13 mouse cellular contexts compared by ENCODE assay signal in genomic region chr7:31084140-31084539, GRCm38 (mm10). TPM values are rescaled to one million over a fixed set of nuclear protein-coding genes. Genes with fewer than 3 reads are reported as not detected.
DNase-seq lines count a peak whose midpoint lies in the region; ATAC-seq and TF ChIP-seq lines count a peak whose summit lies in the region.
"Had no signal": no experiment of that assay in that cellular context is flagged by ENCODE, and none has a peak within 500 bp of the region (broad histone marks: within the 10 kb centered on the region; RNA-seq: fewer than 3 reads in every experiment).

No protein-coding gene starts in this region.

- H3K27me3 ChIP-seq in cerebellum, adult 2 months (ENCODE audit: control insufficient read depth, insufficient read depth, low read length) = no peaks in the 10 kb centered on the region
- H3K27me3 ChIP-seq in kidney, embryonic 16.5 days (ENCODE audit: insufficient read depth, low read length) = no peaks in the 10 kb centered on the region
- no peaks in the 10 kb centered on the region for H3K27me3 ChIP-seq in limb, embryonic 13.5 days
- H3K27me3 ChIP-seq: heart, embryonic 15.5 days; midbrain, embryonic 15.5 days had no signal

- ATAC-seq in kidney, embryonic 16.5 days (ENCODE audit: low FRiP score, low TSS enrichment) = no peak
- ATAC-seq in limb, embryonic 13.5 days (ENCODE audit: low FRiP score, low read depth) = no peak
- ATAC-seq: midbrain, embryonic 15.5 days had no signal

- no peak overlapping the region for H3K9ac ChIP-seq in kidney, embryonic 16.5 days (replicated peaks; ENCODE audit: low read length)
- H3K9ac ChIP-seq in limb, embryonic 13.5 days = no peak overlapping the region
- H3K9ac ChIP-seq: heart, embryonic 15.5 days; midbrain, embryonic 15.5 days had no signal

- WGBS in cerebellum, adult 2 months = 62% methylated on average over 9 of the region's 9 CpGs
- WGBS in kidney, embryonic 16.5 days = 53% methylated on average over 9 of the region's 9 CpGs
- WGBS in limb, embryonic 13.5 days = 47% methylated on average over 9 of the region's 9 CpGs

- TF ChIP-seq POLR2A in cerebellum, adult 2 months (IDR thresholded peaks at IDR 0.05; ENCODE audit: borderline replicate concordance, insufficient read depth, low read length) = no peak

- no peak for DNase-seq in cerebellum, adult 2 months
- DNase-seq in cerebellum, adult 9-10 months = no peak
- no peak for DNase-seq in kidney, adult 8-10 months
- DNase-seq in ZHBTc4 (ENCODE audit: low read depth, low spot score) = peak; percentile 27
- DNase-seq in yolk sac, embryonic 10.5 days (ENCODE audit: low spot score) = no peak
- no peak for DNase-seq in testis, postnatal 10 days (ENCODE audit: low spot score)
- DNase-seq: right cerebral cortex, postnatal 4 days; thymus, adult 18-20 months had no signal

- peak overlapping the region; percentile 43; the same call in 1 of the 2 replicates for H3K27ac ChIP-seq in cerebellum, adult 2 months (ENCODE audit: insufficient read depth, low read length)
- peak overlapping the region; percentile 39; the same call in 1 of the 2 replicates for H3K27ac ChIP-seq in kidney, embryonic 16.5 days (ENCODE audit: low read length)
- peak overlapping the region; percentile 56; the same call in 1 of the 2 replicates for H3K27ac ChIP-seq in limb, embryonic 13.5 days
- H3K27ac ChIP-seq: midbrain, embryonic 15.5 days had no signal

- TF ChIP-seq CTCF in cerebellum, adult 2 months (IDR thresholded peaks at IDR 0.05; ENCODE audit: borderline replicate concordance, insufficient read depth, low read depth, low read length) = no peak

- peaks cover 3% of the 10 kb centered on the region; the same call in 1 of the 2 replicates for H3K9me3 ChIP-seq in kidney, embryonic 16.5 days (ENCODE audit: low read length)
- no peaks in the 10 kb centered on the region for H3K9me3 ChIP-seq in limb, embryonic 13.5 days
- H3K9me3 ChIP-seq: heart, embryonic 15.5 days; midbrain, embryonic 15.5 days had no signal

- no peaks in the 10 kb centered on the region for H3K36me3 ChIP-seq in kidney, embryonic 16.5 days (ENCODE audit: insufficient read depth, low read length)
- H3K36me3 ChIP-seq in limb, embryonic 13.5 days = no peaks in the 10 kb centered on the region
- H3K36me3 ChIP-seq: G1E; heart, embryonic 15.5 days; midbrain, embryonic 15.5 days had no signal

- H3K4me3 ChIP-seq in cerebellum, adult 2 months (replicated peaks; ENCODE audit: insufficient read depth, low read depth, low read length) = no peak overlapping the region
- no peak overlapping the region for H3K4me3 ChIP-seq in kidney, embryonic 16.5 days (ENCODE audit: low read length)
- H3K4me3 ChIP-seq in limb, embryonic 13.5 days = no peak overlapping the region
- H3K4me3 ChIP-seq: heart, embryonic 15.5 days; midbrain, embryonic 15.5 days had no signal

- H3K4me2 ChIP-seq in kidney, embryonic 16.5 days (replicated peaks; ENCODE audit: low read depth, low read length) = no peak overlapping the region
- H3K4me2 ChIP-seq in limb, embryonic 13.5 days (replicated peaks) = no peak overlapping the region
- H3K4me2 ChIP-seq: heart, embryonic 15.5 days; midbrain, embryonic 15.5 days had no signal

- H3K4me1 ChIP-seq in cerebellum, adult 2 months (ENCODE audit: control insufficient read depth, insufficient read depth, low read length) = no peaks in the 10 kb centered on the region
- H3K4me1 ChIP-seq in kidney, embryonic 16.5 days (ENCODE audit: insufficient read depth, low read length) = 0 out of 2 replicates have a peak, but pooled peaks cover 13% of the 10 kb centered on the region
- peaks cover 19% of the 10 kb centered on the region for H3K4me1 ChIP-seq in limb, embryonic 13.5 days
- H3K4me1 ChIP-seq: midbrain, embryonic 15.5 days had no signal

RNA-seq across cellular contexts. Expression of gene Fxyd3, which starts 7.6 kb away (rescaled TPM):
- polyA plus RNA-seq in cerebellum, adult 2 months (2012; rRNA removed) = 1.3 and 1.4 TPM in 2 replicates
- 15.0 and 19.0 TPM in 2 replicates for polyA plus RNA-seq in kidney, embryonic 16.5 days (2015; fragmentation: Nextera tagmentation; extraction: Ambion mirVana)
- polyA plus RNA-seq in limb, embryonic 13.5 days (2015; fragmentation: Nextera tagmentation; extraction: Ambion mirVana) = 32.9 and 34.8 TPM in 2 replicates
- polyA plus RNA-seq: G1E; midbrain, embryonic 15.5 days had no signal

RNA-seq across cellular contexts. Expression of gene Lgi4, which starts 25.0 kb away (rescaled TPM):
- 48.9 and 54.2 TPM in 2 replicates for polyA plus RNA-seq in cerebellum, adult 2 months (2012; rRNA removed)
- polyA plus RNA-seq in kidney, embryonic 16.5 days (2015; fragmentation: Nextera tagmentation; extraction: Ambion mirVana) = 0.32 and 0.33 TPM in 2 replicates
- 0.59 and 0.67 TPM in 2 replicates for polyA plus RNA-seq in limb, embryonic 13.5 days (2015; fragmentation: Nextera tagmentation; extraction: Ambion mirVana)
- polyA plus RNA-seq: G1E had no signal

RNA-seq across cellular contexts. Expression of gene Fxyd1, which starts 27.1 kb away (rescaled TPM):
- polyA plus RNA-seq in cerebellum, adult 2 months (2012; rRNA removed) = 202 and 222 TPM in 2 replicates
- 45.7 and 48.3 TPM in 2 replicates for polyA plus RNA-seq in kidney, embryonic 16.5 days (2015; fragmentation: Nextera tagmentation; extraction: Ambion mirVana)
- 61.7 and 71.2 TPM in 2 replicates for polyA plus RNA-seq in limb, embryonic 13.5 days (2015; fragmentation: Nextera tagmentation; extraction: Ambion mirVana)
- polyA plus RNA-seq: G1E had no signal

RNA-seq across cellular contexts. Expression of gene Hpn, which starts 30.9 kb away (rescaled TPM):
- 9.4 and 10.8 TPM in 2 replicates for polyA plus RNA-seq in cerebellum, adult 2 months (2012; rRNA removed)
- polyA plus RNA-seq in kidney, embryonic 16.5 days (2015; fragmentation: Nextera tagmentation; extraction: Ambion mirVana) = 72.9 and 77.0 TPM in 2 replicates
- 3.0 and 3.2 TPM in 2 replicates for polyA plus RNA-seq in limb, embryonic 13.5 days (2015; fragmentation: Nextera tagmentation; extraction: Ambion mirVana)
- polyA plus RNA-seq: G1E had no signal

RNA-seq across cellular contexts. Expression of gene Fxyd7, which starts 32.9 kb away (rescaled TPM):
- polyA plus RNA-seq in cerebellum, adult 2 months (2012; rRNA removed) = 72.5 and 99.7 TPM in 2 replicates
- polyA plus RNA-seq in kidney, embryonic 16.5 days (2015; fragmentation: Nextera tagmentation; extraction: Ambion mirVana) = 11.1 and 11.4 TPM in 2 replicates
- 20.0 and 21.3 TPM in 2 replicates for polyA plus RNA-seq in limb, embryonic 13.5 days (2015; fragmentation: Nextera tagmentation; extraction: Ambion mirVana)
- polyA plus RNA-seq: G1E had no signal

Comparison
In these comparisons a context has a peak if more than half of its experiments do, and no peak if none do; other contexts are left out.
1. RNA of gene Lgi4, which starts 25.0 kb away (polyA plus RNA-seq): 48.9 to 54.2 TPM in cerebellum, adult 2 months; 0.59 to 0.67 TPM in limb, embryonic 13.5 days and 0.32 to 0.33 TPM in kidney, embryonic 16.5 days; every median in the first group is over 10 times any median in the second.
2. Peak in every context shown above with its lines, with median percentiles within 50 percentile points of each other: H3K27ac ChIP-seq.